Mouse (Mus musculus): Measurements from ENCODE around the gene Erbb4.

DNA sequence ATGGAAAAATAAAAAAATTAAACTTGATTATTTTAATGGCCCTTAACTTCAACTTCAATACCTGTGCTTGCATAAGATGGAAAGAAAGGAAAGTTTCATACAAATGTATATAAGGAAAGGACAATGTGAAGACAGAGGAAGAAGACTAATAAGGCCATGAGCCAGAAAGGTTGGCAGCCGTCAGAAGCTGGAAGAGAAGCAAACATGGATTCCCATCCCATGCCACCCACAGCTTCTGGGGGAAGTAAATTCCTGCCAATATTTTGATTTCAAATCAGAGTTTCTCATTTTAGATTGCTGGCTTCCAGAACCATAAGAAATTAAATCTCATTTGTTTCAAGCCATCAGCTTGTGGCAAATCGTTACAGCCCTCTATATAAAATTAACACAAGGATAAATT, 984.3 kb downstream of the Erbb4 start:
- TF ChIP-seq GATA1 (IDR thresholded peaks at IDR 0.05; ENCODE audit: low read length) (no peak), TAL1 (IDR thresholded peaks at IDR 0.05; ENCODE audit: low read length) (no peak)

Data from erythroblast, embryonic 14.5 days (primary cell).